ENCODE assay signal across 8 mouse cellular contexts in genomic region chr6:85295384-85296167, GRCm38 (mm10). TPM values are rescaled to one million over a fixed set of nuclear protein-coding genes. Genes with fewer than 3 reads are reported as not detected.
DNase-seq lines count a peak whose midpoint lies in the region; ATAC-seq and TF ChIP-seq lines count a peak whose summit lies in the region.

No protein-coding gene starts in this region.

- H3K4me2 ChIP-seq in forebrain, embryonic 15.5 days (replicated peaks): no peak overlapping the region
- H3K4me2 ChIP-seq in hindbrain, embryonic 15.5 days: no peak overlapping the region
- H3K4me2 ChIP-seq in stomach, embryonic 16.5 days (ENCODE audit: low read depth, low read length): no peak overlapping the region

- H3K4me3 ChIP-seq in heart, embryonic 10.5 days: no peak overlapping the region
- H3K4me3 ChIP-seq in forebrain, embryonic 15.5 days: no peak overlapping the region
- H3K4me3 ChIP-seq in hindbrain, embryonic 15.5 days: no peak overlapping the region
- H3K4me3 ChIP-seq in stomach, embryonic 16.5 days (replicated peaks; ENCODE audit: low read length): no peak overlapping the region

- no peak overlapping the region for H3K9ac ChIP-seq in forebrain, embryonic 15.5 days (replicated peaks)
- H3K9ac ChIP-seq in hindbrain, embryonic 15.5 days: no peak overlapping the region
- no peak overlapping the region for H3K9ac ChIP-seq in stomach, embryonic 16.5 days (ENCODE audit: low read length)

- peak; percentile 67 for ATAC-seq in forebrain, embryonic 15.5 days (replicated peaks)
- ATAC-seq in hindbrain, embryonic 15.5 days (ENCODE audit: low FRiP score, low read depth): no peak
- ATAC-seq in stomach, embryonic 16.5 days (ENCODE audit: insufficient read depth, low FRiP score): peak; percentile 67

- TF ChIP-seq POLR2A in brain, embryonic 14.5 days (IDR thresholded peaks at IDR 0.05; ENCODE audit: borderline replicate concordance, extremely low read depth, insufficient read depth, insufficient read length, poor library complexity, severe bottlenecking): no peak

- TF ChIP-seq CTCF in brain, embryonic 14.5 days (IDR thresholded peaks at IDR 0.05; ENCODE audit: borderline replicate concordance, extremely low read depth, insufficient read depth, insufficient read length): 0 out of 2 replicates have a peak, but pooled peaks have one; percentile 12

- no peak overlapping the region for H3K27ac ChIP-seq in heart, embryonic 10.5 days
- peak overlapping the region; percentile 85 for H3K27ac ChIP-seq in forebrain, embryonic 15.5 days (replicated peaks)
- H3K27ac ChIP-seq in hindbrain, embryonic 15.5 days (replicated peaks): peak overlapping the region; percentile 32; the same call in 1 of the 2 replicates
- no peak overlapping the region for H3K27ac ChIP-seq in stomach, embryonic 16.5 days (ENCODE audit: low read length)

- no peaks in the 10 kb centered on the region for H3K9me3 ChIP-seq in heart, embryonic 10.5 days
- no peaks in the 10 kb centered on the region for H3K9me3 ChIP-seq in forebrain, embryonic 15.5 days
- no peaks in the 10 kb centered on the region for H3K9me3 ChIP-seq in hindbrain, embryonic 15.5 days
- H3K9me3 ChIP-seq in stomach, embryonic 16.5 days (replicated peaks; ENCODE audit: control insufficient read depth, low read length): no peaks in the 10 kb centered on the region

- DNase-seq in heart, adult 11 months: peak; percentile 96
- no peak for DNase-seq in heart, embryonic 10.5 days (ENCODE audit: low spot score)
- peak; percentile 100 for DNase-seq in 3T3-L1 (ENCODE audit: low read depth, low spot score)
- DNase-seq in brain, embryonic 14.5 days (ENCODE audit: low read depth): peak; percentile 85
- DNase-seq in lung, postnatal 25 days (ENCODE audit: low spot score): peak; percentile 64

- peaks cover 11% of the 10 kb centered on the region for H3K4me1 ChIP-seq in heart, embryonic 10.5 days
- peaks cover 27% of the 10 kb centered on the region for H3K4me1 ChIP-seq in forebrain, embryonic 15.5 days
- peaks cover 13% of the 10 kb centered on the region for H3K4me1 ChIP-seq in hindbrain, embryonic 15.5 days (replicated peaks)
- peaks cover 8% of the 10 kb centered on the region; the same call in 1 of the 2 replicates for H3K4me1 ChIP-seq in stomach, embryonic 16.5 days (ENCODE audit: control insufficient read depth, insufficient read depth, low read length)

- no peaks in the 10 kb centered on the region for H3K36me3 ChIP-seq in heart, embryonic 10.5 days
- no peaks in the 10 kb centered on the region for H3K36me3 ChIP-seq in forebrain, embryonic 15.5 days
- 0 out of 2 replicates have a peak, but pooled peaks cover 2% of the 10 kb centered on the region for H3K36me3 ChIP-seq in hindbrain, embryonic 15.5 days
- no peaks in the 10 kb centered on the region for H3K36me3 ChIP-seq in stomach, embryonic 16.5 days (ENCODE audit: control insufficient read depth, insufficient read depth, low read length)

- no peaks in the 10 kb centered on the region for H3K27me3 ChIP-seq in heart, embryonic 10.5 days (ENCODE audit: insufficient read depth, poor library complexity, severe bottlenecking)
- H3K27me3 ChIP-seq in forebrain, embryonic 15.5 days: no peaks in the 10 kb centered on the region
- H3K27me3 ChIP-seq in hindbrain, embryonic 15.5 days: no peaks in the 10 kb centered on the region
- no peaks in the 10 kb centered on the region for H3K27me3 ChIP-seq in stomach, embryonic 16.5 days (ENCODE audit: control insufficient read depth, insufficient read depth, low read length)

- WGBS in heart, embryonic 10.5 days: 74% methylated on average over 7 of the region's 7 CpGs
- WGBS in forebrain, embryonic 15.5 days: 58% methylated on average over 7 of the region's 7 CpGs
- 73% methylated on average over 7 of the region's 7 CpGs for WGBS in hindbrain, embryonic 15.5 days
- 68% methylated on average over 7 of the region's 7 CpGs for WGBS in stomach, embryonic 16.5 days

RNA-seq across cellular contexts. Expression of gene Sfxn5, which starts 37.6 kb away (rescaled TPM):
- polyA plus RNA-seq in heart, embryonic 10.5 days (2016; fragmentation: Nextera tagmentation; extraction: Ambion mirVana): 4.5 and 5.8 TPM in 2 replicates
- 15.1 and 17.5 TPM in 2 replicates for polyA plus RNA-seq in brain, embryonic 14.5 days (2012; rRNA removed)
- polyA plus RNA-seq in forebrain, embryonic 15.5 days (2015; fragmentation: Nextera tagmentation; extraction: Ambion mirVana): 24.2 and 25.3 TPM in 2 replicates
- polyA plus RNA-seq in hindbrain, embryonic 15.5 days (2015; fragmentation: Nextera tagmentation; extraction: Ambion mirVana): 41.4 and 43.1 TPM in 2 replicates
- 10.7 and 11.0 TPM in 2 replicates for polyA plus RNA-seq in stomach, embryonic 16.5 days (2015; fragmentation: Nextera tagmentation; extraction: Ambion mirVana)

Comparison
In these comparisons a context has a peak if more than half of its experiments do, and no peak if none do; other contexts are left out.
1. H3K27ac ChIP-seq: peak in forebrain, embryonic 15.5 days (single experiment) and hindbrain, embryonic 15.5 days (single experiment); none in heart, embryonic 10.5 days (single experiment) and stomach, embryonic 16.5 days (single experiment).